Mouse (Mus musculus) gastrocnemius, postnatal 10 days (tissue): ENCODE data around the gene BC051142. TPM values are rescaled to one million over a fixed set of nuclear protein-coding genes. Genes with fewer than 3 reads are reported as not detected.
"Not testable (repeated sequence)": the region's sequence is repeated elsewhere in the genome, so short reads cannot be mapped to it uniquely, and the experiment has no call there.

Experiments
- DNase-seq: peaks from one replicate; pipeline ENCODE4 v3.0.0; 2021; ENCODE audit warnings: mixed read lengths
- total RNA-seq, 2 experiments: library from RNA; stranded (reverse); gene quantifications; 2 replicates each; pipeline ENCODE4 v1.2.3; 2021

The BC051142 gene
- total RNA-seq, 2 experiments from 2014 or later, result 0.36 to 0.42 TPM

DNA sequence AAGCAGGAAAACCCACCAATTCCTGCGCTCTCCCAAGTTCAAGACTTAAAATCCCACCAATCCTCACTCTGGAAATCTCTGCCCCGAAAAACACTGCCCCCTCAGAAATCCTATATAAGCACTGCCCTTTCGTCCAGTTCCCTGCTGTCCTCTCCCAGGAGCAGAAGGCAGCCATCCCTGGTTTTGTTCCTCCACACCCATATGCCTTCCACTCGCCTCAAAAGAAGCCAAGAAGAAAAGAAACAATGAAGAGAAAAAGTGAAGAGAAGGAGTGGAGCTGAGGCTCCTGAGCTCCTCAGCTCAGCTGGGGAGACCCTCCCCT, 735 bp downstream of the BC051142 start:
- DNase-seq, result no peak

DNA sequence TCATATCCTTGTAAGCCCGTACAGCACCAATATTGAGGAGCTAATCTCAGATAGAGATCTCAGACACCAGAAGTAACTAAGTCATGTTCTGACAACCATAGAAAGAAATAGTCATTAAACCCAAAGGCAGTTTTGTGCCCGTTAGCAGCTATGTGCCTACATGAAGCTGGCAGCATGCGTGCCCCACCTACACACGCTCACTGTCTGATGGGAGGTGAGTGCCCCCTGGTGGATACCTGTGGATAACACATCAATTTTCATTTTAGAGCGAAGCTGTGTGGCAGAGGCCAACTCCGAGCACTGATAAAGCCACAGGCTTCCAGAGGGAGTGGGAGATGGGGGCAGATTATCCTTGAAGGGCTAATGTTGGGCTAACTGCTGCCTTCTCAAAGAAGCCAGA, 12.5 kb downstream of the BC051142 start:
- DNase-seq, result peak; percentile 35

DNA sequence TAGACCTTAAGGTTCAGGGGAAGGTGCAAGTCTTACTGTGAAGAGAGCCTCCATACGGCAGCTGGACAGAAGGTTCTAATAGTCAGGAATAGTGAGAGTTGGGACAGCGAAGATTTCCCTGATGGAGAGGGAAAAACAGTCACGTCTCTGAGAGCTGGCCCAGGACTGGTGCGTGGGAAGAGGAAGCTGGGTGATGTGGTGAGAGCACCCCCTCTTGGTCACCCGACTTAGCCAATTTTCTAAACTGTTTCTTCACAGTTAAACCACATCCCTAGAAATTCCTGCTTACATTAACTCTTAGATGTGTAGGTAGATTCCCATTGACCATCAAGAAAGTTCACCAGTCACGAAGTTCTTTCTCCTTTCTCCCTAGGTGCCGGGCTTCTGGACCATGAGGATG, 21.4 kb downstream of the BC051142 start:
- no peak for DNase-seq

DNA sequence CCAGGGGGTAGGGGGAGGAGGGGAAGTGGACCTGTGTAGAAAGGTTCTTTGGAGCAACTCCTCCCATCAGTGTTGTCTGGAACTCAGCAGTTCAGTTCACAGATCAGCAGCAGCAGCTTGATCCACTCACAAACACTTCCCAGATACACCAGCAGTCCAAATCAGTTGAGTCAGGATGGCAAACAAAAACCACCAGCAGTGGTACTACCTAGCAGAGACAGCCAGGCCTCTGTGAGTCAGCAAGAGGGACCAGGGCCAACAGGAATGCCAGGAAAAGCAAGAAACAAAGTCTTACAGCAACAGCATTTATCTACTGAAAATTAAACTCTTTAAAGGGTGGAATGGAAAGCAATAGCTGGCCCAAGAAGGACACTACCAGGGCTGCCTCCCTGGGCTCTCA, 29.0 kb downstream of the BC051142 start:
- DNase-seq, result no peak

DNA sequence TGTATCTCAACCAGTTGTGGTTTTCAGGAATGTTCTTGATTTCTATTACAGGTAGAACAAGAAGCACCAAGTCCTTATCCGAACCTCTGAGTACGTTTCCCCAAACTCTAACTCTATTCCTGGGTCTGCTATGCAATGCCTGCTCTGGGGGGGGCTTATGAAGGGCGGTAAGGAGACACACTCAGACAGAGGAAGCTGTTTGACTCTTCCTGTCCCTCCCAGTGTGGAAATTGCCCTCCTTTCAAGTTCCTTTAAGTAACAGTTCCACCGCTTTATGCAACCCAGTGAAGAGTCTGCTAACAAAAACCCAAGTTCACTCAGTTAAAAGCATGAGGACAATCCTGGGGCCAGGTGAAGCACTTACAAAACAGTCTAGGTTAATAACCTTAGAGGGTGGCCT, 38.5 kb downstream of the BC051142 start:
- DNase-seq, result no peak

DNA sequence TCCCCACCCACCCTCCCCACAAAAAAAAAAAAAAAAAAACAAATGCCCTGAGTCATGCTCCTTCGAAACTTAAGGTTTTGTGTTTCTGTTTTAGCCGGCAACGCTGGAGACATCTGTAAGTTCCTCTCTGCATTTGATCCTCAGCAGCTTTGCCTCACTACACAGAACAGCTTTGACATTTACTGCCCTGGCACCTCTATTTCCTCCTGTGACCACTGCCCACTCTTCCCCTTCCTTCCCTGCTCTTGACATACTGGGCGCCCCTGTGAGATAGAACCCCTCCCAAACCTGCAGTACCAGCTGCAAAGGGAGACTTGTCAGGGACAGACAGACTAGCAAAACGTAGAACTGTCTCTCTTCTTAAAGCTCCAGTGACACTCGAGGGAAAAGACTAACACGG, 39.0 kb downstream of the BC051142 start:
- no peak for DNase-seq

DNA sequence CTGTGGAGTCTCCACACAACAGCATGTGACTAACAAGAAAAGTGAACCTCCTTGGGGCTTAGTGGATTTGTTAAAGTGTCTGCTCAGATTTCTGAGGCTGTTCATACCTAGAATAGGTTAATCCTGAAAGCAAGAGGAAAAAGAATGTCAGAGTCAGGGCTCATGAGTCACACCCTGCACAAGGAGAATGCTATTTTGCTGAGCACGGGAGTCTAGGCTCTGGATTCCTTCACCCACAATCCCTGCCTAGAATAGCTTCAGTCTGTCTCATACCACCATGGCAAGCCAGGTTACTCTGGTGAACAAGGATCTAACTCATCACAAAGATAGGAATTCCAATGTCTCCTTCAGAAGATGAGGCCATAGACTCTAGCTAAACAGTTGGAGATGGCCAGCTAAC, 40.0 kb downstream of the BC051142 start:
- DNase-seq, result no peak

DNA sequence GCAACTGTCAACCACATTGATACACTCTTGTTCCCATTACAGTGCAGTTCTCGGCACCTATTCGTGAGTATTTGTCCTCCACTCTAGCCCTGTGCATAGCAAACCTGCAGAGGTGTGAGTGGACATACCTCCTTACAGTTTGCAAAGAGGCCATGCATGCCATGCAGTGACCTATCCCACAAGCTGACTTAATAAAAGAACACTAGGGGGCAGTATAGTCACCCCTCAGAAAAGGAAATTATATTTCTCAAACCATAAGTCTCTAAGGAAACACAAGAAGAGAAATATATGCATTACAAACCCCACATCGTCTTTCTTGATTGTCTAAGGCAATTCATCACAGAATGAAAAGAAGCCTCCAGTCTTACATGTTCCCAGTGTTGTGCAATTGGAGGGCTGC, 41.2 kb downstream of the BC051142 start:
- no peak for DNase-seq

DNA sequence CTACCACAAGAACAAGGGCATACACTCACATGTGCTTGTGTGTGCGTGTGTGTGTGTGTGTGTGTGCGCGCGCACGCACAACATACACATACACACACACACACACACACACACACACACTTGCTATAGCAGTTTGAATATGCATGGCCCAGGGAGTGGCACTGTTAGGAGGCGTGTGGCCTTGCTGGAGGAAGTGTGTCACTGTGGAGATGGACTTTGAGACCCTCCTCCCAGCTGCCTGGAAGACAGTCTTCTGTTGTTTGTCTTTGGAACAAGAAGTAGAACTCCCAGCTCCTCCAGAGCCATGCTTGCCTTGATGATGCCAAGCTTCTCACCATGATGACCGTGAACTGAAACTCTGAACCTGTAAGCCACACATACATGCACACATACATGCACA, 43.4 kb downstream of the BC051142 start:
- DNase-seq, result no peak

DNA sequence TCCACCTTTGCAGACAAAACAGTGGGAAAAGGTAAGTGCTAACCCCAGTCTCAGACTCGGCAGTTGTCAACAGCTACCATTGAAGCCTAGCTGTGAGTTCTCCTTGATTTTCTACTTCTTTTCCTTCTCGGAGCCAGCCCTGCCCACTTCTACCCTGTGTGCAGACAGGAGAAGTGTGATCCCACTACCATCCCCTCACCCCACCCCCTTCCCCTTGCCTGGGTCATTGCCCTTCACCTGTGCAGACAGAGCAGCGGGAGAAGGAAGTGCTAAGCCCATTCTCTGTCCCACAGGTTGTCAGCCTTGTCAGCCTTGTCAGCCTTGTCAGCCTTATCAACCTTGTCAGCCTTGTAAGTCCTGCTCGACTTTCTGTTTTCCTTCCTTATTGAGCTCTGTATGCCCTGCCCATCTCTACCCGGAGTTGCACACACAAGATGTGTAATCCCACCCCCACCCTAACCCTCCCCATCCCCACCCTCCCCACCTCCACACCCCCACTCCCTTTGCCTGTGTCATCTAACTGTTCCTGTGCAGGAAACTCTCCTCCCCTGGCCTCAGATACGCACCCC, 49.9 kb downstream of the BC051142 start:
- no peak for DNase-seq

DNA sequence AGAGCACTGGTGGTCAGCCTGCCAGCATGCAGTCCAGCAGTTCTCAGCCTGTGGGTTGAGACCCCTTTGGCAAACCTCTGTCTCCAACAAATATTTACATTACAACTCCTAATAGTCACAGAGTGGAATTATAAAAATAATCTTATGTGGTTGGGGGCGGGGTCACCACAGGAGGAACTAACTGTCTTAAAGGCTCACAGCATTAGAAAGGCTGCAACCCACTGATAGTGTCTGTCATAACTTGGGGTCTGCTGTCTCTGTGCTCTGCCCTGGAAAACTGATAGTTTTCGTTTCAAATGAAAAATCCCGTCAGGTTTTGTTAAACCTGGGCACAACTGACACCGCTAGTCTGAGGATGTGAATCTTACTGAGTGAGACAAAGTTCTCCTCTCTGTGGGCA, 59.0 kb downstream of the BC051142 start:
- no peak for DNase-seq

DNA sequence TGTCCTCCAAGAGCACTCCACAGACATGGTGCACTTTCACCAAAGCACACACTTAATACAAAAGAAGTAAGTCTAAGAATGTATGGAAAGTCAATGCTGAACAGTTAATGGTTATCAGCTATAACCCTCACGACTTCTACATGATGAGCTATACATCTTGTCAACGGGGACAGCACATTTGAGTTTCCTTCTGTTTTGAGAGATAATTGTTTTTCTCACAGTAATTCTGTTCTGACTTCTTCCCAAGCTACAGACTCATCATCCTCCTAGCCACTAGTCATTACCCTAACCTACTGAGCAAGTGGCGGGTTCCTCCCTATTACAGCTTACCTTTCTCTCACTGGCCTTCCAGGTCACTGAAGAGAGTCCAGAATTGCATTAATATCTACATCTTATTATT, 60.6 kb downstream of the BC051142 start:
- DNase-seq, result no peak

DNA sequence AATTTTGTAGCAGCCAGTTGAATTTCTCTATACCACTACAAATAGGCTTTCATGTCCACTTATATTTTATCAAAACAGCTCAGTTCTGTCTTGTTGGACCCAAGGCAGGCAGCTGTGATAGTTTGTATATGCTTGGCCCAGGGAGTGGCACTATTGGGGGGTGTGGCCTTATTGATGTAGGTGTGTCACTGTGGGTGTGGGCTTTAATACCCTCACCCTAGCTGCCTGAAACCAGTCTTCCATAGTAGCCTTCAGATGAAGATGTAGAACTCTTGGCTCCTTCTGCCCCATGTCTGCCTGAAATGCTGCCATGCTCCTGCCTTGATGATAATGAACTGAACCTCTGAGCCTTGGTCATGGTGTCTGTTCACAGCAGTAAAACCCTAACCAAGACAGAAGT, 67.3 kb downstream of the BC051142 start:
- not testable (repeated sequence) for DNase-seq

DNA sequence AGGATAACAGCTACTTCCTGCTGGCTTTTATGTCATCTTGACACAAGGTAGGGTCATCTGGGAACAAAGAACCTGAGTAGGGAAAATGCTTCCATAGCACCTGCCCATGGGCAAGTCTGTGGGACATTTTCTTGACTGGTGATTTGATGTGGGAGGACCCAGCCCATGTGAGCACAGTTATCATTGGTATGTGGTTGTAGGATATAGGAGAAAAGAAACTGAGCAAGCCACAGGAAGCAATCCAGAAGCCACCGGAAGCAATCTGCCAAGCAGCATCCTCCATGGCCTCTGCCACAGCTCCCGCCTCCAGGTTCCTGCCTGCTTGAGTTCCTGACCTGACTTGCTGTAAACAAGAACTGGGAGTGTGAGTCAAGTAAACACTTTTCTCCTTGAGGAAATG, 71.9 kb downstream of the BC051142 start:
- DNase-seq, result no peak

DNA sequence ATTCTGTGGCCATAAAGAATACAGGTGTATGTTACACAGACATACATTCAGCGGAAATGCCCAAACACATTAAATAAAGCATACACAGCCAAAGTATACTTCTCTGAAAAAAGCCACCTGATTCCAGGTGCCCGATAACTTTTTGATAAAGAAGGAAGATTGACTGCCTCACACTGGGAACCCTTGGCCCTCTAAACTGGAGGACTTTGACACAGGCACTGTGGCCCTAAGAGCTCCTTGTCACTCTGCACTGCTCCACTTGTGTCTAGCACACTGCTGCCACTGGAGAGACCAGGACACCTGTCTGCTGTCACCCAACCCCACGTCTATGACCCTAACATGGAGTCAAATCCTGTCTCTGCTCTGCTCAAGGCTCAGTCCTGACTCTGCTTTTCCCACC, 76.4 kb downstream of the BC051142 start:
- DNase-seq, result no peak

DNA sequence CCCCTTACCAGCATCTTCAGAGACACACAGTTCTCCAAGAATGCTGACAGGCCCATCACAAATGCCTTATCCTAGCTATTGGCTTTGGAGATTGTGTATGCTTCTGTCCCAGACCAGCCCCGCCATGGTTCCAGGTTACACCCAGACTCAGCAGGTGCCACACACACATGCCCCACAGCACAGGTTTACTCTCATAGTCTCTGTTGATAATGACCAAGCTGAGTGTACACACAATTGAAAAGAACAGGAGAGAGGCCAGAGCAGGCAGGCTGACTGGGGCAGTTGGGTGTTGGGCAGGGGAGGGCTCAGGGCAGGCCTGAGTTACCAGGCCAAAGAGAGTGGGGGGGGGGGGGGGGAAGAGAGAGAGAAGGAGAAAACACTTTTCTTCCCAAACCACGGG, 77.8 kb downstream of the BC051142 start:
- DNase-seq, result no peak

DNA sequence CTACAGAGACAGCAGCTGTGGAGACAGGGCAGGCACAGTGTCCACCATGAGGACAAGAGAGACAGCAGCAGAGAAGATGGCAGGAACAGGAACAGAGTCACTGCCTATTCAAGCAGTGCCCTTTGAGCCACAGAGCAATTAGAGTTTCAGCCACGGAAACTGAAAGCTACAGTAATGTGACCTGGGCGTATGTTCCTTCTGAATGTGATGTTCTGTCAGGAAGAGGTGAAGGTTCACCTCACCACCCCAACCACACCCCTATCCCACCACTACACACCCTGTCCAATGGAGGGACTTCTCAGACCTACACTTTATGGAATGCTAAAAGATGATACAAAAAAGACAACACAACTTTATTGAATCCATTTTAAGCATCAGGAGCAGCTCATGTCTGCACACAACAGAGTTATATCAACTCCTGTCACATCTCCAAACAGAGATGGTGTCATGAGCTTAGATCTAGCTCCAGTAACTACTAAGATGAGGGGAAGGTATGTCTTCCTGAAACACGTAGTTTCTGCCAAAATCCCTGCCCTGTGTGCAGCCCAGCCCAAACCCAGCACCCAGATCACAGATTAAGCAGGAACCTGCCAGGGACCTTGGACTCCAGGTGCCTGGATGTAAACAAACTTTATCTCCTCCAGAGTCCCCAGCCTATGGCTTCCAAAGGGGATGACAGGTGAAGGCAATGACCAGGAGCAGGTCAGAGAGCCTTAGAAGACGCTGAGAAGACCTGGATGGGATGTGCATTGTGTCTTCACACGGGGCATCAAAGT, 78.8 kb downstream of the BC051142 start, which contains the start of gene Btnl4:
Gene Btnl4 (minus strand): TSS at position 81 of the 776 bp plus-strand sequence.
- DNase-seq, result not testable (repeated sequence)

DNA sequence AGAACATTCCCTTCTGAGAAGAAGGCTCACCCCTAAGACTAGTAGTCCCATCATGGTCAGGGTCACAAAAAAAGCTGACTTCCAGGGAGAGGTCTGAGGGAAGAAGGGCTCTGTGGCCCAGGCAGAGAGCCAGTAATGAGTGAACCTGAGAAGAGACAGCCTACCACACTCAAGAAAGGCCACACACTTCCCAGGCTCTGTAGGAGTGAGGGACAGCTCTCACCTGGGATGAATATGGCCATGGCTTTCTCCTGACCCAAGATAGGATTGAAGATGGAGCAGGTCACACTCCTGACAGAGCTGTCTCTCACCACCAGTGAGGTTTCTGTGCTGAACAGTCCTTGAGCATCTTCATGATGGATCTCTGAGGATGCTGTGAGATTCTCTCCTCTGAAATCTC, 94.2 kb downstream of the BC051142 start:
- DNase-seq, result no peak

DNA sequence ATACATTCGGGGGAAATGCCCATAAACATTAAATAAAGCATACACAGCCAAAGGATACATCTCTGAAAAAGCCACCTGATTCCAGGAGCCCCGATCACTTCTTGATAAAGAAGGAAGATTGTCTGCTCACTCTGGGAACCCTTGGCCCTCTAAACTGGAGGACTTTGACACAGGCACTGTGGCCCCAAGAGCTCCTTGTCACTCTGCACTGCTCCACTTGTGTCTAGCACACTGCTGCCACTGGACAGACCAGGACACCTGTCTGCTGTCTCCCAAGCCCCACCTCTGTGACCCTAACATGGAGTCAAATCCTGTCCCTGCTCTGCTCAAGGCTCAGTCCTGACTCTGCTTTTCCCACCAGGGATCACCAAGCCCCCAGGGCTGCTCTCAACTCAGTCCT, 96.5 kb downstream of the BC051142 start:
- not testable (repeated sequence) for DNase-seq

DNA sequence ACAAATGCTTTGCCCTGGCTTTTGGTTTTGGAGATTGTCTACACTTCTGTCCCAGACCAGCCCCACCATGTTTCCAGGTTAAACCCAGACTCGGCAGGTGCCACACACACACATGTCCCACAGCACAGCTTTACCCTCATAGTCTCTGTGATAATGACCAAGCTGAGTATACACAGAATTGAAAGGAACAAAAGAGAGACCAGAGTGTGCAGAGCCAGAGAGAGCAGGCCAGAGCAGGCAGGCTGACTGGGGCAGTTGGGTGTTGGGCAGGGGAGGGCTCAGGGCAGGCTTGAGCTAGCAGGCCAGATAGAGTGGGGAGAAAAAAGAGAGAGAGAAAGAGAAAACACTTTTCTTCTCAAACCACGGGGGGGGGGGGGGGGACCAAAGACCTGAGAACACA, 97.9 kb downstream of the BC051142 start:
- no peak for DNase-seq

DNA sequence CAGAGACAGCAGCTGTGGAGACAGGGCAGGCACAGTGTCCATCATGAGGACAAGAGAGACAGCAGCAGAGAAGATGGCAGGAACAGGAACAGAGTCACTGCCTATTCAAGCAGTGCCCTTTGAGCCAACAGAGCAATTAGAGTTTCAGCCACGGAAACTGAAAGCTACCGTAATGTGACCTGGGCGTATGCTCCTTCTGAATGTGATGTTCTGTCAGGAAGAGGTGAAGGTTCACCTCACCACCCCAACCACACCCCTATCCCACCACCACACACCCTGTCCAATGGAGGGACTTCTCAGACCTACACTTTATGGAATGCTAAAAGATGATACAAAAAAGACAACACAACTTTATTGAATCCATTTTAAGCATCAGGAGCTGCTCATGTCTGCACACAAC, 98.7 kb downstream of the BC051142 start:
- not testable (repeated sequence) for DNase-seq

DNA sequence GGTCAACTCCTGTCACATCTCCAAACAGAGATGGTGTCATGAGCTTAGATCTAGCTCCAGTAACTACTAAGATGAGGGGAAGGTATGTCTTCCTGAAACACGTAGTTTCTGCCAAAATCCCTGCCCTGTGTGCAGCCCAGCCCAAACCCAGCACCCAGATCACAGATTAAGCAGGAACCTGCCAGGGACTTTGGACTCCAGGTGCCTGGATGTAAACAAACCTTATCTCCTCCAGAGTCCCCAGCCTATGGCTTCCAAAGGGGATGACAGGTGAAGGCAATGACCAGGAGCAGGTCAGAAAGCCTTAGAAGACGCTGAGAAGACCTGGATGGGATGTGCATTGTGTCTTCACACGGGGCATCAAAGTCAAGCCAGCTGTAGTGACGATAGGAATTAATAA, 99.1 kb downstream of the BC051142 start:
- DNase-seq, result not testable (repeated sequence)

DNA sequence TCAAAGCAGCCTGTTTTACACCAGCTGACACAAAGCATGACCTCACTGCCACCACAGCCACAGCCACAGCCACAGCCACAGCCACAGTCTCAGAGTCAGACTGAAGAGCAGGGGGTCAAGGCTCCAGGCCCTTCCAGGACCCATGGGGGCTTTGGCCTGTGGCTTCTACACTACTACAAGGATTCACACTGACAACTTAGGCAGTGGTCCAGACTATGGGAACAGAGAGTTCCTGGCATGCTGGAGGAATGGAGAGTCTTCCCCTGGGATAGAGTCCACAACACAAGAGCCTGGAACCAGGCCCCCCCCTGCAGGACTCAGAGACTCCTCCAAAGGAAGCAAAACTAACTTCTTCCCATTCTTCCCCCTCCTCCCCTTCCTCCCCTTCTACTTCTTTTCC, 109.0 kb downstream of the BC051142 start:
- no peak for DNase-seq
